Mouse (Mus musculus) liver, adult 2 months (tissue): ENCODE results near the gene Alyref. TPM values are rescaled to one million over a fixed set of nuclear protein-coding genes. Genes with fewer than 3 reads are reported as not detected.
A peak's percentile ranks its signal among the peaks of the same experiment; 100 is the strongest.

Experiments
- DNase-seq: peaks from one replicate; pipeline ENCODE4 v3.0.0-alpha.2; 2011; ENCODE audit warnings: low read depth, low spot score; ENCODE audit errors: extremely low read depth
- H3K27ac ChIP-seq: fragments of 200-500 bp; replicated peaks from 2 replicates; pipeline ENCODE4 v1.5.1; 2012; ENCODE audit warnings: low read depth, mild to moderate bottlenecking, control low read depth, inconsistent platforms, low read length; ENCODE audit not compliant: insufficient read depth
- H3K27me3 ChIP-seq: fragments of 200-500 bp; 2 replicates; pipeline ENCODE4 v1.6.1; 2012; ENCODE audit warnings: mild to moderate bottlenecking, moderate library complexity, low read length, inconsistent platforms; ENCODE audit not compliant: control insufficient read depth, insufficient read depth
- H3K36me3 ChIP-seq: fragments of 200-500 bp; 2 replicates; pipeline ENCODE4 v1.6.1; 2012; ENCODE audit warnings: low read length, inconsistent platforms; ENCODE audit not compliant: control insufficient read depth, insufficient read depth
- H3K4me1 ChIP-seq: fragments of 200-500 bp; 2 replicates; pipeline ENCODE4 v1.6.1; 2011; ENCODE audit warnings: low read length; ENCODE audit not compliant: control insufficient read depth, insufficient read depth
- H3K4me3 ChIP-seq: fragments of 200-500 bp; 2 replicates; pipeline ENCODE4 v1.5.1; 2011; ENCODE audit warnings: low read depth, mild to moderate bottlenecking, control low read depth, low read length, moderate library complexity; ENCODE audit not compliant: insufficient read depth
- H3K79me2 ChIP-seq: fragments of 200-500 bp; 2 replicates; pipeline ENCODE4 v1.6.1; 2012; ENCODE audit warnings: inconsistent platforms, mild to moderate bottlenecking, low read length, moderate library complexity; ENCODE audit not compliant: control insufficient read depth, insufficient read depth
- H3K9ac ChIP-seq: fragments of 200-500 bp; 2 replicates; pipeline ENCODE4 v1.6.1; 2012; ENCODE audit warnings: low read depth, mild to moderate bottlenecking, control low read depth, inconsistent platforms, low read length
- CTCF ChIP-seq: fragments of 200-500 bp; IDR thresholded peaks from 2 replicates; pipeline ENCODE4 v1.5.1; 2011; ENCODE audit warnings: low read depth, low read length, control low read depth
- POLR2A ChIP-seq: fragments of 200-500 bp; IDR thresholded peaks from 2 replicates; pipeline ENCODE4 v1.6.1; 2011; ENCODE audit warnings: low read length, control low read depth; ENCODE audit not compliant: insufficient read depth; ENCODE audit errors: extremely low read depth
- WGBS: fragments of 180-500 bp; shearing (Covaris S2); methylation state at CpG from one replicate; pipeline ENCODE4 v1.1.7; 2018; 5-methylcytosine and 5-hydroxymethylcytosine counted together
- polyA plus RNA-seq: library from polyadenylated mRNA; depleted of rRNA; stranded (reverse); fragments of >200 nt; gene quantifications from 2 replicates; pipeline ENCODE4 v1.2.3, GENCODE M21; 2012
- total RNA-seq: library from RNA; depleted of rRNA; stranded (reverse); fragments of >200 nt; gene quantifications from 2 replicates; pipeline ENCODE4 v1.2.3, GENCODE M21; 2014

Gene Alyref
- total and polyA plus RNA-seq, 2 experiments: 12.9 to 34.5 TPM

GRCm38 (mm10) chr11:120582268-120582981 is 15.7 kb downstream of the Alyref start:
- Histone ChIP-seq H3K4me1 (peaks cover 26% of the 10 kb centered on the region), H3K36me3 (no peaks in the 10 kb centered on the region; the same call in 1 of the 2 replicates), H3K9ac (peak overlapping the region; percentile 96), H3K4me3 (peak overlapping the region; percentile 87; the same call in 1 of the 2 replicates), H3K27me3 (no peaks in the 10 kb centered on the region), H3K79me2 (peaks cover 14% of the 10 kb centered on the region; the same call in 1 of the 2 replicates), H3K27ac (peak overlapping the region; percentile 100)
- WGBS: 62% methylated on average over 8 of the region's 8 CpGs
- no peak for TF ChIP-seq POLR2A
- TF ChIP-seq CTCF: peak; percentile 48
- no peak for DNase-seq

- 3% methylated on average over 74 of the region's 75 CpGs for WGBS
- H3K27ac ChIP-seq: peak within 1 kb of the TSS; percentile 100
- H3K36me3 ChIP-seq: no peaks in the 10 kb centered on the region; the same call in 1 of the 2 replicates
- H3K79me2 ChIP-seq: peaks cover 14% of the 10 kb centered on the region; the same call in 1 of the 2 replicates
- H3K27me3 ChIP-seq: no peaks in the 10 kb centered on the region
- H3K9ac ChIP-seq: peak within 1 kb of the TSS; percentile 96
- TF ChIP-seq POLR2A: peak; percentile 84
- TF ChIP-seq CTCF: peak; percentile 46
- peak; percentile 52 for DNase-seq
- H3K4me1 ChIP-seq: peaks cover 26% of the 10 kb centered on the region
- H3K4me3 ChIP-seq: peak within 1 kb of the TSS; percentile 87
Observed at GRCm38 (mm10) chr11:120581490-120582267, 16.5 kb downstream of the Alyref start, which contains the start of gene Arhgdia. Gene Arhgdia (minus strand): TSS chr11:120581624.

- 3% methylated on average over 44 of the region's 44 CpGs for WGBS
- no peak for DNase-seq
- peak overlapping the region; percentile 96 for H3K9ac ChIP-seq
- peak overlapping the region; percentile 87 for H3K4me3 ChIP-seq
- H3K27me3 ChIP-seq: no peaks in the 10 kb centered on the region
- TF ChIP-seq POLR2A (0 out of 2 replicates have a peak, but pooled peaks have one; percentile 33), CTCF (no peak)
- H3K4me1 ChIP-seq: peaks cover 29% of the 10 kb centered on the region
- H3K79me2 ChIP-seq: peaks cover 14% of the 10 kb centered on the region; the same call in 1 of the 2 replicates
- no peaks in the 10 kb centered on the region; the same call in 1 of the 2 replicates for H3K36me3 ChIP-seq
- peak overlapping the region; percentile 100 for H3K27ac ChIP-seq
Observed at GRCm38 (mm10) chr11:120580871-120581331, 17.3 kb downstream of the Alyref start.

GRCm38 (mm10) chr11:120580190-120580589 is 18.0 kb downstream of the Alyref start:
- TF ChIP-seq POLR2A (no peak), CTCF (no peak)
- no peak for DNase-seq
- peaks cover 31% of the 10 kb centered on the region for H3K4me1 ChIP-seq
- H3K4me3 ChIP-seq: peak overlapping the region; percentile 87
- no peaks in the 10 kb centered on the region for H3K27me3 ChIP-seq
- peak overlapping the region; percentile 96 for H3K9ac ChIP-seq
- H3K27ac ChIP-seq: peak overlapping the region; percentile 100
- peaks cover 14% of the 10 kb centered on the region; the same call in 1 of the 2 replicates for H3K79me2 ChIP-seq
- H3K36me3 ChIP-seq: no peaks in the 10 kb centered on the region; the same call in 1 of the 2 replicates
- 40% methylated on average over 7 of the region's 7 CpGs for WGBS

GRCm38 (mm10) chr11:120579316-120580107 is 18.7 kb downstream of the Alyref start:
- peak; percentile 66 for DNase-seq
- H3K27ac ChIP-seq: peak overlapping the region; percentile 100
- H3K4me3 ChIP-seq: peak overlapping the region; percentile 61
- no peaks in the 10 kb centered on the region; the same call in 1 of the 2 replicates for H3K36me3 ChIP-seq
- peaks cover 14% of the 10 kb centered on the region; the same call in 1 of the 2 replicates for H3K79me2 ChIP-seq
- H3K9ac ChIP-seq: peak overlapping the region; percentile 96
- 0 out of 2 replicates have a peak, but pooled peaks have one; percentile 29 for TF ChIP-seq POLR2A
- TF ChIP-seq CTCF: peak; percentile 82
- peaks cover 32% of the 10 kb centered on the region for H3K4me1 ChIP-seq
- no peaks in the 10 kb centered on the region for H3K27me3 ChIP-seq
- 25% methylated on average over 15 of the region's 15 CpGs for WGBS
